Mouse (Mus musculus): ENCODE data around the gene Jmjd4. TPM values are rescaled to one million over a fixed set of nuclear protein-coding genes. Genes with fewer than 3 reads are reported as not detected.

Jmjd4 gene
- polyA plus RNA-seq, 1 experiment from 2014 or later: 13.0 TPM

GRCm38 (mm10) chr11:59456346-59456745, 6.5 kb downstream of the Jmjd4 start:
- Histone ChIP-seq H3K9me3 (ENCODE audit: control insufficient read depth, low read length) (no peaks in the 10 kb centered on the region), H3K4me3 (ENCODE audit: low read depth, low read length) (no peak overlapping the region), H3K9ac (ENCODE audit: low read depth, low read length) (no peak overlapping the region), H3K36me3 (ENCODE audit: control insufficient read depth, insufficient read depth, low read length) (0 out of 2 replicates have a peak, but pooled peaks cover 7% of the 10 kb centered on the region), H3K4me1 (replicated peaks; ENCODE audit: control insufficient read depth, insufficient read depth, low read length) (no peaks in the 10 kb centered on the region), H3K27ac (ENCODE audit: low read depth, low read length) (no peak overlapping the region), H3K27me3 (ENCODE audit: control insufficient read depth, insufficient read depth, low read length) (no peaks in the 10 kb centered on the region), H3K4me2 (replicated peaks; ENCODE audit: low read depth, low read length) (no peak overlapping the region)
- ATAC-seq (ENCODE audit: low FRiP score): no peak
- WGBS: 85% methylated on average over 2 of the region's 2 CpGs
- DNase-seq (ENCODE audit: low spot score): no peak

- 0 out of 2 replicates have a peak, but pooled peaks cover 7% of the 10 kb centered on the region for H3K36me3 ChIP-seq (ENCODE audit: control insufficient read depth, insufficient read depth, low read length)
Measured at GRCm38 (mm10) chr11:59456891-59457290, 7.0 kb downstream of the Jmjd4 start.

GRCm38 (mm10) chr11:59458973-59459372, 9.1 kb downstream of the Jmjd4 start:
- 60% methylated on average over 5 of the region's 5 CpGs for whole genome bisulfite sequencing
- Histone ChIP-seq H3K27me3 (ENCODE audit: control insufficient read depth, insufficient read depth, low read length) (no peaks in the 10 kb centered on the region), H3K4me2 (replicated peaks; ENCODE audit: low read depth, low read length) (no peak overlapping the region), H3K27ac (ENCODE audit: low read depth, low read length) (no peak overlapping the region), H3K4me1 (replicated peaks; ENCODE audit: control insufficient read depth, insufficient read depth, low read length) (no peaks in the 10 kb centered on the region), H3K36me3 (ENCODE audit: control insufficient read depth, insufficient read depth, low read length) (peaks cover 23% of the 10 kb centered on the region), H3K9me3 (ENCODE audit: control insufficient read depth, low read length) (peaks cover 8% of the 10 kb centered on the region; the same call in 1 of the 2 replicates), H3K4me3 (ENCODE audit: low read depth, low read length) (no peak overlapping the region), H3K9ac (ENCODE audit: low read depth, low read length) (no peak overlapping the region)
- no peak for DNase-seq (ENCODE audit: low spot score)
- ATAC-seq (ENCODE audit: low FRiP score): no peak

More at GRCm38 (mm10) chr11:59456891-59457290, 7.0 kb downstream of the Jmjd4 start:
- Histone ChIP-seq H3K4me3 (ENCODE audit: low read depth, low read length) (no peak overlapping the region), H3K27ac (ENCODE audit: low read depth, low read length) (no peak overlapping the region), H3K27me3 (ENCODE audit: control insufficient read depth, insufficient read depth, low read length) (no peaks in the 10 kb centered on the region), H3K9me3 (ENCODE audit: control insufficient read depth, low read length) (no peaks in the 10 kb centered on the region), H3K9ac (ENCODE audit: low read depth, low read length) (no peak overlapping the region), H3K4me1 (replicated peaks; ENCODE audit: control insufficient read depth, insufficient read depth, low read length) (no peaks in the 10 kb centered on the region), H3K4me2 (replicated peaks; ENCODE audit: low read depth, low read length) (no peak overlapping the region)
- 89% methylated on average over 2 of the region's 2 CpGs for WGBS
- ATAC-seq (ENCODE audit: low FRiP score) (no peak), DNase-seq (ENCODE audit: low spot score) (no peak)

GRCm38 (mm10) chr11:59460459-59460858, 10.6 kb downstream of the Jmjd4 start:
- Histone ChIP-seq H3K9me3 (ENCODE audit: control insufficient read depth, low read length) (peaks cover 9% of the 10 kb centered on the region; the same call in 1 of the 2 replicates), H3K36me3 (ENCODE audit: control insufficient read depth, insufficient read depth, low read length) (peaks cover 24% of the 10 kb centered on the region), H3K4me3 (ENCODE audit: low read depth, low read length) (no peak overlapping the region), H3K4me2 (replicated peaks; ENCODE audit: low read depth, low read length) (no peak overlapping the region), H3K27ac (ENCODE audit: low read depth, low read length) (no peak overlapping the region), H3K4me1 (replicated peaks; ENCODE audit: control insufficient read depth, insufficient read depth, low read length) (no peaks in the 10 kb centered on the region), H3K27me3 (ENCODE audit: control insufficient read depth, insufficient read depth, low read length) (no peaks in the 10 kb centered on the region), H3K9ac (ENCODE audit: low read depth, low read length) (no peak overlapping the region)
- WGBS: 97% methylated on average over 2 of the region's 2 CpGs
- DNase-seq (ENCODE audit: low spot score) (no peak), ATAC-seq (ENCODE audit: low FRiP score) (no peak)

GRCm38 (mm10) chr11:59471413-59472325, 21.8 kb downstream of the Jmjd4 start:
- no peaks in the 10 kb centered on the region for H3K9me3 ChIP-seq (ENCODE audit: control insufficient read depth, low read length)
- peak overlapping the region; percentile 90 for H3K9ac ChIP-seq (ENCODE audit: low read depth, low read length)
- H3K4me3 ChIP-seq (ENCODE audit: low read depth, low read length): peak overlapping the region; percentile 84
- ATAC-seq (ENCODE audit: low FRiP score) (peak; percentile 76), DNase-seq (ENCODE audit: low spot score) (peak; percentile 11)
- 9% methylated on average over 37 of the region's 37 CpGs for WGBS
- H3K27ac ChIP-seq (ENCODE audit: low read depth, low read length): peak overlapping the region; percentile 47
- peaks cover 3% of the 10 kb centered on the region for H3K4me1 ChIP-seq (replicated peaks; ENCODE audit: control insufficient read depth, insufficient read depth, low read length)
- H3K27me3 ChIP-seq (ENCODE audit: control insufficient read depth, insufficient read depth, low read length): no peaks in the 10 kb centered on the region
- no peaks in the 10 kb centered on the region for H3K36me3 ChIP-seq (ENCODE audit: control insufficient read depth, insufficient read depth, low read length)
- peak overlapping the region; percentile 86 for H3K4me2 ChIP-seq (replicated peaks; ENCODE audit: low read depth, low read length)

GRCm38 (mm10) chr11:59472326-59472677, 22.5 kb downstream of the Jmjd4 start, which contains the start of gene Zfp867:
Gene Zfp867, minus strand, starts transcription at chr11:59472474.
- H3K4me3 ChIP-seq (ENCODE audit: low read depth, low read length): peak within 1 kb of the TSS; percentile 84
- ATAC-seq (ENCODE audit: low FRiP score): peak; percentile 85
- no peaks in the 10 kb centered on the region for H3K27me3 ChIP-seq (ENCODE audit: control insufficient read depth, insufficient read depth, low read length)
- no peaks in the 10 kb centered on the region for H3K36me3 ChIP-seq (ENCODE audit: control insufficient read depth, insufficient read depth, low read length)
- DNase-seq (ENCODE audit: low spot score): peak; percentile 94
- peak within 1 kb of the TSS; percentile 86 for H3K4me2 ChIP-seq (replicated peaks; ENCODE audit: low read depth, low read length)
- peaks cover 3% of the 10 kb centered on the region for H3K4me1 ChIP-seq (replicated peaks; ENCODE audit: control insufficient read depth, insufficient read depth, low read length)
- peak within 1 kb of the TSS; percentile 47 for H3K27ac ChIP-seq (ENCODE audit: low read depth, low read length)
- 0% methylated on average over 19 of the region's 19 CpGs for WGBS
- peak within 1 kb of the TSS; percentile 90 for H3K9ac ChIP-seq (ENCODE audit: low read depth, low read length)
- H3K9me3 ChIP-seq (ENCODE audit: control insufficient read depth, low read length): no peaks in the 10 kb centered on the region

- WGBS: 72% methylated on average over 6 of the region's 6 CpGs
- Histone ChIP-seq H3K4me1 (replicated peaks; ENCODE audit: control insufficient read depth, insufficient read depth, low read length) (no peaks in the 10 kb centered on the region), H3K9ac (ENCODE audit: low read depth, low read length) (no peak overlapping the region), H3K27ac (ENCODE audit: low read depth, low read length) (no peak overlapping the region), H3K36me3 (ENCODE audit: control insufficient read depth, insufficient read depth, low read length) (no peaks in the 10 kb centered on the region), H3K4me2 (replicated peaks; ENCODE audit: low read depth, low read length) (no peak overlapping the region), H3K4me3 (ENCODE audit: low read depth, low read length) (no peak overlapping the region), H3K9me3 (ENCODE audit: control insufficient read depth, low read length) (no peaks in the 10 kb centered on the region), H3K27me3 (ENCODE audit: control insufficient read depth, insufficient read depth, low read length) (no peaks in the 10 kb centered on the region)
- no peak for DNase-seq (ENCODE audit: low spot score)
- no peak for ATAC-seq (ENCODE audit: low FRiP score)
Measured at GRCm38 (mm10) chr11:59477240-59477639, 27.4 kb downstream of the Jmjd4 start.

GRCm38 (mm10) chr11:59483212-59483611, 33.4 kb downstream of the Jmjd4 start:
- no peak overlapping the region for H3K4me3 ChIP-seq (ENCODE audit: low read depth, low read length)
- ATAC-seq (ENCODE audit: low FRiP score) (no peak), DNase-seq (ENCODE audit: low spot score) (peak; percentile 80)
- 12% methylated on average over 2 of the region's 2 CpGs for WGBS
- no peaks in the 10 kb centered on the region for H3K4me1 ChIP-seq (replicated peaks; ENCODE audit: control insufficient read depth, insufficient read depth, low read length)
- no peak overlapping the region for H3K27ac ChIP-seq (ENCODE audit: low read depth, low read length)
- no peak overlapping the region for H3K9ac ChIP-seq (ENCODE audit: low read depth, low read length)
- peaks cover 2% of the 10 kb centered on the region; the same call in 1 of the 2 replicates for H3K36me3 ChIP-seq (ENCODE audit: control insufficient read depth, insufficient read depth, low read length)
- H3K9me3 ChIP-seq (ENCODE audit: control insufficient read depth, low read length): no peaks in the 10 kb centered on the region
- no peaks in the 10 kb centered on the region for H3K27me3 ChIP-seq (ENCODE audit: control insufficient read depth, insufficient read depth, low read length)
- H3K4me2 ChIP-seq (replicated peaks; ENCODE audit: low read depth, low read length): no peak overlapping the region

- H3K4me1 ChIP-seq (replicated peaks; ENCODE audit: control insufficient read depth, insufficient read depth, low read length): no peaks in the 10 kb centered on the region
- WGBS: 66% methylated on average over 2 of the region's 2 CpGs
Measured at GRCm38 (mm10) chr11:59485641-59486040, 35.8 kb downstream of the Jmjd4 start.

More at GRCm38 (mm10) chr11:59485641-59486040, 35.8 kb downstream of the Jmjd4 start:
- Histone ChIP-seq H3K27me3 (ENCODE audit: control insufficient read depth, insufficient read depth, low read length) (no peaks in the 10 kb centered on the region), H3K36me3 (ENCODE audit: control insufficient read depth, insufficient read depth, low read length) (peaks cover 2% of the 10 kb centered on the region; the same call in 1 of the 2 replicates), H3K4me2 (replicated peaks; ENCODE audit: low read depth, low read length) (no peak overlapping the region), H3K9me3 (ENCODE audit: control insufficient read depth, low read length) (no peaks in the 10 kb centered on the region), H3K27ac (ENCODE audit: low read depth, low read length) (no peak overlapping the region), H3K4me3 (ENCODE audit: low read depth, low read length) (no peak overlapping the region), H3K9ac (ENCODE audit: low read depth, low read length) (no peak overlapping the region)
- DNase-seq (ENCODE audit: low spot score) (no peak), ATAC-seq (ENCODE audit: low FRiP score) (no peak)
